Mouse (Mus musculus) erythroblast, embryonic 14.5 days (primary cell): Measurements from ENCODE around the gene Ddo.

Experiments used
- GATA1 ChIP-seq: IDR thresholded peaks from 2 replicates; pipeline ENCODE4 v1.6.1; 2012; ENCODE audit warnings: low read length, inconsistent platforms, mixed read lengths
- TAL1 ChIP-seq: IDR thresholded peaks from 3 replicates; pipeline ENCODE4 v1.6.1; 2012; ENCODE audit warnings: low read length, inconsistent platforms, mixed read lengths

- TF ChIP-seq GATA1 (no peak), TAL1 (no peak)
Measured at GRCm38 (mm10) chr10:40718362-40718761, 88.6 kb downstream of the Ddo start.
